Mouse (Mus musculus) left cerebral cortex, postnatal 4 days (tissue): ENCODE results near the gene Olfr733. TPM values are rescaled to one million over a fixed set of nuclear protein-coding genes. Genes with fewer than 3 reads are reported as not detected.

ENCODE experiments used
- DNase-seq: peaks from one replicate; pipeline ENCODE4 v3.0.0-alpha.2; 2022
- intact Hi-C: fragments of 180-260 bp; cut with DNase I; formaldehyde crosslinking; loops from one replicate; pipeline ENCODE4 v1.15.1; 2025
- total RNA-seq, 2 experiments: library from RNA; stranded (reverse); gene quantifications; 2 replicates each; pipeline ENCODE4 v1.2.3; 2021

Olfr733 gene
- total RNA-seq, result not detected

DNA sequence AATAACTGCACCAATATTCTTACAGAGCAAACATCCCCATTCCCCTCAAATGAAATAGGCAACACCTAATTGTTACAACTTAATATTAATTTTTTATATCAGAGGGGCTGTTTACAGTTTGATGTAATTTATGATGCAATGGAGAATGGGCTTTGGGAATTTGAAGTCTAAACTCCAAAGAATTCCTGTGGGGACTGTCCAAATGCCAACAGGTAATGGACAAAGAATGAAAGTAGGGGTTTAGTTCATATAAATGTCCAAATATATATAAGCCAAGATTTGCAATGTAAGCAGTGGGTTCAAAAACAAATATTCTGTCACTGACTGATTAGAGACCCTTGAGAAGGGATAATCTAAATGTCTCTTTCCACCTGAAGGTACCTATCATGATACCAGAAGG is at the start of gene Olfr733:
Gene Olfr733 (minus strand): TSS at position 101 of the 400 bp plus-strand sequence.
- DNase-seq, result no peak
- intact Hi-C loops, result no loop called here

DNA sequence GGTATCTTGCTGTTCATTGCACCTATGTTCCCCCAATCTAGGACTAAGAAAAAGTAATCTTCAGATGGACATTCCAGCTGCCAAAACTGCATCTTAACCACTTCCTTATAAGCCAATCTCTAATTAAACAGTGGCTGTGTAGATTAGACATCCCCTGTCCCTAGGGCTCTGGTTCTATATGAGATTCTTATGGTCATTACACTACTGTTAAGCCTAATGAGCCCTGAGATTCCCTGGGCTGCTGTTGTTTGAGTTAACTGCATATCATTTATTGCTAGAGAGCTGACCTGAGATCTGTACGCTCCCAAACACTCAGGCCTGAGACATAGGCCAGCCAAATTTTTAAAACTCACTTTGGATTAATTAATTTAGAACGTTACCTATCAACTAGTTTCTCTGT is 47.5 kb upstream of the Olfr733 start, which contains the start of gene Olfr735:
Gene Olfr735 (minus strand): TSS at position 77 of the 400 bp plus-strand sequence.
- no peak for DNase-seq
- intact Hi-C loops, result no loop called here

DNA sequence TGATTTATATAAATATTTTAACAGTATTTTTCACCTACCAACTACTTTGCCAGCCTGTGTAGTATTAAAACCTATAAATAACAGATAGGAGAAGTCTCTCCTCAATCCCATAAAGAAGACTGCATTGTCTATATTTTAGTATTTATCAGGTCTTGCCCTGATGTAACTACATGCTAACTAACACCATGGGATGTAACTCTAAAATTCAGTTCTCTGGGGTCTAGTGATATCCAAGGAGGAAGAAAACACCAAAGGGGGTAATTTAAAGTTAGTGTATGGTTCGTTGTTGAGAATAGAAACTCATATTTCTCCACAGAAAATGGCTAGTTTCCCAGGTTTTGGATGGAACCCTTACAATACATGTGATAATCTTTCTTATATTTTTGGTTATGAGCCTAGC is 25.3 kb upstream of the Olfr733 start, which contains the start of gene Olfr734:
Gene Olfr734 (minus strand): TSS at position 101 of the 400 bp plus-strand sequence.
- intact Hi-C loops, result no loop called here
- DNase-seq, result no peak

DNA sequence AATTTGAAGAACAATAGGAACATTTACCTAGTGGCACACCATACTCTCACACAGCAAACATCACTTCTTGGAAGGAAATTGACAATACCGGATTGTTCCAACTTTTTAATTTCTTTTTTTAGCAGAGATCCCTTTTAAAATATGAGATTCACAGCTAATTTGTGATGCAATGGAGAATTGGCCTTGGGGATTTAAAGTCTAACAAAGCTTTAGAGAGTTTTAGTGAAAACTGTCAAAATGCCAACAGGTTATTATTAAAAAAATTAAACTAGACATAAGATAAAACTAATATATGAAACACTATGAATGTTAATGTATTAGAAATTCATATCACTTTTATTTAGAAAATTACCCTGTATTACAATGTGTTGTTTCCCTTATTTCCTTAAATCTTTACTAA is 17.2 kb downstream of the Olfr733 start, which contains the start of gene Olfr732:
Gene Olfr732 (minus strand): TSS at position 101 of the 400 bp plus-strand sequence.
- intact Hi-C loops, result no loop called here

More for the DNA sequence above, 17.2 kb downstream of the Olfr733 start, which contains the start of gene Olfr732:
- DNase-seq, result no peak

Other genes starting within 250 kb of the Olfr733 start
- gene Olfr726, start 210.6 kb downstream of the Olfr733 start, total RNA-seq, result not detected
- not detected for gene Olfr727, start 178.3 kb downstream of the Olfr733 start, total RNA-seq
- not detected for gene Olfr728, start 158.8 kb downstream of the Olfr733 start, total RNA-seq
- gene Olfr729, start 148.6 kb downstream of the Olfr733 start, total RNA-seq, result not detected
- not detected for gene Olfr730, start 113.3 kb downstream of the Olfr733 start, total RNA-seq
- gene Olfr731, start 59.7 kb downstream of the Olfr733 start, total RNA-seq, result not detected
- not detected for gene Olfr732, start 17.3 kb downstream of the Olfr733 start, total RNA-seq
- gene Olfr734, start 25.2 kb upstream of the Olfr733 start, total RNA-seq, result not detected
- gene Olfr735, start 47.4 kb upstream of the Olfr733 start, total RNA-seq, result under 1 TPM in 1 of 2 experiments, not detected in 1; 0.08 TPM
- not detected for gene Tlr11, start 56.4 kb upstream of the Olfr733 start, total RNA-seq
- gene Olfr736, start 79.6 kb upstream of the Olfr733 start, total RNA-seq, result not detected
- not detected for gene Olfr738, start 106.0 kb upstream of the Olfr733 start, total RNA-seq
- gene Olfr739, start 117.1 kb upstream of the Olfr733 start, total RNA-seq, result not detected
- gene Olfr740, start 144.0 kb upstream of the Olfr733 start, total RNA-seq, result not detected
- gene Olfr741, start 171.2 kb upstream of the Olfr733 start, total RNA-seq, result not detected
- not detected for gene Olfr742, start 202.1 kb upstream of the Olfr733 start, total RNA-seq
- not detected for gene Olfr743, start 220.3 kb upstream of the Olfr733 start, total RNA-seq